Mouse (Mus musculus) macrophage (primary cell): ENCODE measurements around the gene AC140267.1. TPM values are rescaled to one million over a fixed set of nuclear protein-coding genes. Genes with fewer than 3 reads are reported as not detected.

ENCODE experiments used
- H3K27ac ChIP-seq: fragments of 350-480 bp; formaldehyde crosslinking; 2 replicates; pipeline ENCODE4 v1.9.0; 2021
- H3K36me3 ChIP-seq: fragments of 350-480 bp; formaldehyde crosslinking; 2 replicates; pipeline ENCODE4 v1.9.0; 2021; ENCODE audit errors: inconsistent target
- H3K4me3 ChIP-seq: fragments of 350-480 bp; formaldehyde crosslinking; 2 replicates; pipeline ENCODE4 v1.9.0; 2021; ENCODE audit errors: inconsistent target
- H3K79me2 ChIP-seq: fragments of 350-480 bp; formaldehyde crosslinking; 2 replicates; pipeline ENCODE4 v1.9.0; 2021; ENCODE audit errors: inconsistent target
- WGBS: methylation state at CpG from one replicate; pipeline ENCODE4 v1.1.7; 2026; ENCODE audit warnings: inconsistent platforms; ENCODE audit not compliant: missing documents; 5-methylcytosine and 5-hydroxymethylcytosine counted together
- polyA plus RNA-seq: library from polyadenylated mRNA; stranded (reverse); fragments of 250-400 nt; gene quantifications from 3 replicates; pipeline ENCODE4 v1.2.4, GENCODE M21; 2018; ENCODE audit warnings: inconsistent platforms

The AC140267.1 gene
- polyA plus RNA-seq, 1 experiment from 2014 or later, result not detected

GRCm38 (mm10) chr15:80219211-80219610 is 16.4 kb upstream of the AC140267.1 start:
- Histone ChIP-seq H3K27ac (peak overlapping the region; percentile 100), H3K79me2 (peaks cover 11% of the 10 kb centered on the region; the same call in 1 of the 2 replicates), H3K36me3 (no peaks in the 10 kb centered on the region), H3K4me3 (peak overlapping the region; percentile 45)
- WGBS, result 14% methylated on average over 14 of the region's 14 CpGs

DNA sequence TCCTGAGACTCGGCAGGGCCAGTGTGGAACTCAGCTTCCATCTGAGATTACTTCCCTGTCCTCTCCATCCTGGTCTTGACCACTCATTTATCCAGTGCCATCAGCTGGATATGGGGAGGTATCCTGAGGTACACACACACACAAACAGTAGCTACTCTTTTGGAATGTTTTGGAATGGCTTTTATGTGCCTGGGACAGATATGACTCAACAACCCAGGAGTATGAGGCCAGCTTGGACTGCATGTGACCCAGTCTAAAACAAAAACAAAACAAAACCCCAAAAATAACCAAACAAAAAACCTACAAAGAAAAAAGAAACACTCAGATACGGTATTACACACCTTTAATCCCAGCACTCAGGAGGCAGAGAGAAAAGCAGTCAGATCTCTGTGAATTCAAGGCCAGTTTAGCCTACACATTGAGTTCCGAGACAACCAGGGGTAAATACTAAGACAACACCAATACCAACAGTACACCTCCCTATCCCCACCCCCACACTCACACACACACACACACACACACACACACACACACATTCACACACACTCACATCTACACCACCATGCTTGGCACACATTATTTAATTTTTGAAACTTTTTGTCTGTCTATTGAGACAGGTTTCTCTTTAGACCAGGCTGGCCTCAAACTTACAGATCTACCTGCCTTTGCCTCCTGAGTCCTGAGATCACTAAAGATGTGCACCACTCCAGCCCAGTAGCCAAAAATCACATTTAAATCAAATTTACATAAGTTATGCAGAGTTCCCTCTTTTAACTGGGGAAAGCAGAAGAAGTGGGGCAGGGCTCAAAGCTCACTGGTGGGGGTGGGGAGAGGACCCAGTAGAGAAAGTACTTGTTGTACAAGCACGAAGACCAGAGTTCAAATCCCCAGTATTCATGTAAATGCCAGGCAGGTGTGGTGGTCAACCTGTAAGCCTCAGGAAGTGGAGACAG is 15.7 kb upstream of the AC140267.1 start:
- peak overlapping the region; percentile 45; the same call in 1 of the 2 replicates for H3K4me3 ChIP-seq
- H3K79me2 ChIP-seq, result peaks cover 11% of the 10 kb centered on the region; the same call in 1 of the 2 replicates
- WGBS, result 62% methylated on average over 4 of the region's 4 CpGs
- peak overlapping the region; percentile 100 for H3K27ac ChIP-seq
- H3K36me3 ChIP-seq, result no peaks in the 10 kb centered on the region

DNA sequence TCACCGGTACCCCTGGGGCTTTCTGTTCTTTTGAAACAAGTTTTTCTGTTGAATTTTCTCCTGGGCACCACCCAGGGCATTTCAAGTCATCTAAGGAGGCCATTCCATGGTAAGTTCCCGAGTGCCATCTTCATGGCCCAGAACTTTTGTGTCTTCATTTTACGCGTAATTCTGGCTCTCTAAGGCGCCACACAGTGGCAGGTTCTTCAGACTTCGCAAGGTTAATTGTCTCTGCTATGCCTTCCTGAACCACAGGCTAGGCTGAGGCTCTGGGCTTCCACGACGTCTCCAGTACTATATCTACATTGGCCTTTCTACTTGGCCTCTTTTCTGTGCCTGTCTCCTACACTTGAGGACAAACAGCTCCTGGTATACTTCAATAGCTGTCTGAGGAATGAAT is 14.6 kb upstream of the AC140267.1 start:
- Histone ChIP-seq H3K27ac (peak overlapping the region; percentile 100), H3K79me2 (peaks cover 11% of the 10 kb centered on the region; the same call in 1 of the 2 replicates), H3K4me3 (no peak overlapping the region), H3K36me3 (no peaks in the 10 kb centered on the region)
- WGBS, result 91% methylated on average over 8 of the region's 8 CpGs

- no peaks in the 10 kb centered on the region for H3K36me3 ChIP-seq
- no peak overlapping the region for H3K27ac ChIP-seq
- 93% methylated on average over 7 of the region's 7 CpGs for WGBS
- H3K4me3 ChIP-seq, result no peak overlapping the region
- H3K79me2 ChIP-seq, result peaks cover 1% of the 10 kb centered on the region; the same call in 1 of the 2 replicates
These were observed 11.9 kb upstream of the AC140267.1 start for GRCm38 (mm10) chr15:80223751-80224150.

DNA sequence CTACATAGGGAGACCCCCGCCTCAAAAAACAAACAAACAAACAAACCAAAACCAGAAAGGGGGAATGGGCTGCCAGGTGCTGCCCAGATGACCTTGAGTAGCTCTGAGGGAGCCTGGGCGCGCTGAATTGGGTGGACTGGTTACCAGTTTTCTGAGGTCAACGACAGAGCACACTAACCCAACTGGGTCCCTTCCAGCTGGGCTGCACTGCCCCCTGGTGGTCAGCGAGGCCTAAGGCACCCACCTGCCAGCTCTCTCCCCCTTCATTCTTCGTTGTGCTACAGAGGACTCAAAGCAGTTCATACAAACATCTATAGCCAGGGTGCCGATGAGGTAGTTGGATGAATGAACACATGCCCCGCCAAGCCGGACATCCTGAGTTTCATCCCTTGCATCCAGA is 10.4 kb upstream of the AC140267.1 start:
- WGBS, result 34% methylated on average over 9 of the region's 9 CpGs
- H3K4me3 ChIP-seq, result no peak overlapping the region
- no peaks in the 10 kb centered on the region for H3K79me2 ChIP-seq
- H3K27ac ChIP-seq, result no peak overlapping the region
- no peaks in the 10 kb centered on the region for H3K36me3 ChIP-seq

DNA sequence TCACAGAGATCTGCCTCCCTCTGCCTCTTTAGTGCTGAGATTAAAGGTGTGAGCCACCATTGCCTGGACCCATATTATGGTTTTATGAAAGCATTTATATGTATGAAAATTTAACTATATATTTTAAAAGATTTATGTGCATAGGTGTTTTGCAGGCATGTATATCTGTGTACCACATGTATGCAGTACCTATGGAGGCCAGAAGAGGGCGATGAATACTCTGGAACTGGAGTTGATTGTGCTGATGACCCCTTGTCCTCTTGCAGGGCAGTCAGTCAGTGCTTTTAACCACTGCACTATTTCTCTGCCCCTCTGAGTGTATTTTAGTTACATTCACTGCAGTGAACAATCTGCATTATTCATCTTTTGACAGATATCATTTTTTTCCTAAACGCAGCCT is 9.8 kb upstream of the AC140267.1 start:
- no peak overlapping the region for H3K27ac ChIP-seq
- 45% methylated on average over 2 of the region's 2 CpGs for WGBS
- H3K4me3 ChIP-seq, result no peak overlapping the region
- no peaks in the 10 kb centered on the region for H3K36me3 ChIP-seq
- no peaks in the 10 kb centered on the region for H3K79me2 ChIP-seq

- Histone ChIP-seq H3K4me3 (no peak overlapping the region), H3K79me2 (no peaks in the 10 kb centered on the region), H3K27ac (no peak overlapping the region), H3K36me3 (no peaks in the 10 kb centered on the region)
- 87% methylated on average over 17 of the region's 17 CpGs for WGBS
These were observed 7.4 kb upstream of the AC140267.1 start for GRCm38 (mm10) chr15:80228071-80228800.

DNA sequence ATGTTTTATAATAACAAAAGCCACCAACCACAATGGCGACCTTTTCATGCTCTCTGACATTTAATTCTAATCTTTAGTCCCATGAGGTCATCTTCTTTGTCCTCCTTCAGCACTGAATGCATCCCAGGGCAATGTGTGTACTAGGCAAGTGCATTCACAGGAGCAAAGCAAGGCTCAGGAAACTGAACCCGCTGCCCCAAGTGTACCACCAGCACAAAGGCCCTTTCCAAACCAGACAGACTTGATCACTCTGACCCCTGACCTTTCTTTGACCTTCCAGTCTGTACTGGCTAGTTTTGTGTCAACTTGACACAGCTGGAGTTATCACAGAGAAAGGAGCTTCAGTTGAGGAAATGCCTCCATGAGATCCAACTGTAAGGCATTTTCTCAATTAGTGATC is 3.3 kb upstream of the AC140267.1 start:
- no peak overlapping the region for H3K4me3 ChIP-seq
- H3K27ac ChIP-seq, result no peak overlapping the region
- 100% methylated on average over 2 of the region's 2 CpGs for WGBS
- H3K36me3 ChIP-seq, result peaks cover 15% of the 10 kb centered on the region
- H3K79me2 ChIP-seq, result peaks cover 33% of the 10 kb centered on the region

- H3K4me3 ChIP-seq, result no peak overlapping the region
- 91% methylated on average over 4 of the region's 4 CpGs for WGBS
- peak overlapping the region; percentile 55 for H3K27ac ChIP-seq
These were observed 2.6 kb upstream of the AC140267.1 start for GRCm38 (mm10) chr15:80233053-80233452.

DNA sequence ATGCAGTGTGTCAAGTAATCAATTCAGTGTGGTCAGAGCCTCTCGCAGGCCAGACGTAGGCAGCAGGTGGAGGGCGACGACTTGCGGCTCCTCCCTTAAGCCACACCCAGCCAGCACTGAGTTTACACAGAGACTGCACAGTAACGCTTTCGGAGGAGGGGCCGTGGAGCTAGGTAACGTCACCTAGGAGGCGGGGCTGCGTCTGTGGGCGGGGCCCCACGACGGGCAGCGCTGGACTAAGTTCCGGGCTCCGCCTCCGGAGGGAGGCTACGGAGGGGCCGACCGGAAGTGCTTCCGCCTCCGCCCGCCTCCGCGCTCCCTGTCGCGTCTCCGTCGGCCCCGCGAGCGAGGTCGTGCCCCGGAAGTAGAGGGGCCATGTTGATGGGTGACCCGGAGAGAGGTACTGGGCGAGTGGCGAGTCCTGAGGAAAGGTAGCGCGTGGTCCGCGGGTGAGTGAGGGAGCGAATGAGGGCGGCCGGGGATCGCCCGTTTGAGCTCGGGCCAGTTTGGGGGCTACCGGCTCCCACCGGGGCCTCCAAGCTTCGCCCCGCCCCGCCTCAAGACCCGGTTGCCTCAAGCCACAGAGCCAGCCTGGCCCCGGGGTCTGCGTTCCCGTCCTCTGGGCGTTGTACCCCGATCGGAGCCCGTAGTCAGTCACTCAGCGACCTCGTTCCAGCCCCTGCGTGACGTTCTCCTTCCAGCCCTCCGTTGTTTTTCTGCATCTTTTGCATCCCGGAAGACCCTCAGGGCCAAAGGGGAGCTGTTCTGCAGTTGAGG is 1.7 kb upstream of the AC140267.1 start, which contains the start of gene Mief1:
TSS of gene Mief1 (plus strand) at position 286 of the 777 bp plus-strand sequence.
- under 1% methylated on average over 64 of the region's 67 CpGs for WGBS
- Histone ChIP-seq H3K79me2 (peaks cover 46% of the 10 kb centered on the region), H3K4me3 (peak within 1 kb of the TSS; percentile 94), H3K36me3 (peaks cover 28% of the 10 kb centered on the region), H3K27ac (peak within 1 kb of the TSS; percentile 77)

More at GRCm38 (mm10) chr15:80233053-80233452, 2.6 kb upstream of the AC140267.1 start:
- Histone ChIP-seq H3K79me2 (peaks cover 40% of the 10 kb centered on the region), H3K36me3 (peaks cover 19% of the 10 kb centered on the region)

DNA sequence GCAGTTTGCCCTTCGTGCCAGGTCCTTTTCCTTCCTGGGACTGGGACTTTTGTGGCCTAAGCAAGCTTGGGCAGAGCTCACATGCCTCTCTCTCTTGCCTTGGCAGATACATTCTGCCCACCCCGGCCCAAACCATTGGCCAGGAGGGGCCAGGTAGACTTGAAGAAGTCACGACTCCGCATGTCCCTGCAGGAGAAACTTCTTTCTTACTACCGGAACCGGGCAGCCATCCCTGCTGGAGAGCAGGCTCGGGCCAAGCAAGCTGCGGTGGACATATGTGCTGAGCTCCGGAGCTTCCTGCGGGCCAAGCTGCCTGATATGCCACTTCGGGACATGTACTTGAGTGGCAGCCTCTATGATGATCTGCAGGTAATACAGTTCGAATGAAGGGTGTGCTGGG is 12.5 kb downstream of the AC140267.1 start:
- H3K79me2 ChIP-seq, result peaks cover 27% of the 10 kb centered on the region
- WGBS, result 97% methylated on average over 10 of the region's 12 CpGs
- H3K4me3 ChIP-seq, result no peak overlapping the region
- peaks cover 80% of the 10 kb centered on the region for H3K36me3 ChIP-seq
- no peak overlapping the region for H3K27ac ChIP-seq

DNA sequence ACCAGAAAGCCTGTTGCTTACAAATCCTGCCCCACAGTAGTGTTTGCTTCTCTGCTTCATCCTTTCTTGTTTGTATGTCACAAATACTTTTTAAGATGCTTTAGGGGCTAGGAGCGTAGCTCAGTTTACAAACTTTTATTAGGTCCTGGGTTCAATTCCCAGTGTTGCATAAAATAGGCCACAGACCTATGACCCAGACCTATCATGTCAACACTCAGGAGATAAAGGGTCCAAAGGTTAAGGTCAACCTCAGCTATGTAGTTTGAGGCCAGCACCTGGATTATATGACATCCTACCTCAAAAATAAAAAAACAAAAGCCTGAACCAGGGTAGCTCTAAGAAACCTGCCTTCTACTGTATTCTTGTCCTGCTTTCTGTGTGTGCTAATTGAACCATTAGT is 13.0 kb downstream of the AC140267.1 start:
- WGBS, result 93% methylated on average over 1 of the region's 1 CpGs
- peaks cover 77% of the 10 kb centered on the region for H3K36me3 ChIP-seq
- H3K4me3 ChIP-seq, result no peak overlapping the region
- H3K79me2 ChIP-seq, result peaks cover 23% of the 10 kb centered on the region; the same call in 1 of the 2 replicates
- H3K27ac ChIP-seq, result no peak overlapping the region

- H3K4me3 ChIP-seq, result no peak overlapping the region
- H3K79me2 ChIP-seq, result peaks cover 12% of the 10 kb centered on the region; the same call in 1 of the 2 replicates
- WGBS, result over 99% methylated on average over 10 of the region's 10 CpGs
- no peak overlapping the region for H3K27ac ChIP-seq
- H3K36me3 ChIP-seq, result peaks cover 71% of the 10 kb centered on the region
These were observed 14.0 kb downstream of the AC140267.1 start for GRCm38 (mm10) chr15:80249672-80250071.

GRCm38 (mm10) chr15:80250586-80250985 is 15.0 kb downstream of the AC140267.1 start:
- Histone ChIP-seq H3K79me2 (peaks cover 6% of the 10 kb centered on the region; the same call in 1 of the 2 replicates), H3K4me3 (no peak overlapping the region), H3K36me3 (peaks cover 65% of the 10 kb centered on the region), H3K27ac (no peak overlapping the region)
- 98% methylated on average over 6 of the region's 6 CpGs for WGBS
